Mouse (Mus musculus) intestine, embryonic 15.5 days (tissue): ENCODE results near the gene Dbp. TPM values are rescaled to one million over a fixed set of nuclear protein-coding genes. Genes with fewer than 3 reads are reported as not detected.

Experiments
- ATAC-seq: fragments of 200-750 bp; cut with Nextera tagmentation; 2 replicates; pipeline ENCODE4 v1.8.0; 2017; ENCODE audit warnings: moderate TSS enrichment, moderate library complexity
- H3K27ac ChIP-seq: fragments of 300-500 bp; sonication (generic); 2 replicates; pipeline ENCODE4 v1.5.1; 2015; ENCODE audit warnings: mild to moderate bottlenecking, inconsistent platforms
- H3K27me3 ChIP-seq: fragments of 300-500 bp; sonication (generic); replicated peaks from 2 replicates; pipeline ENCODE4 v1.6.1; 2015; ENCODE audit warnings: inconsistent platforms
- H3K36me3 ChIP-seq: fragments of 300-500 bp; sonication (generic); 2 replicates; pipeline ENCODE4 v1.6.1; 2015; ENCODE audit warnings: inconsistent platforms
- H3K4me1 ChIP-seq: fragments of 300-500 bp; sonication (generic); replicated peaks from 2 replicates; pipeline ENCODE4 v1.6.1; 2015; ENCODE audit warnings: inconsistent platforms
- H3K4me2 ChIP-seq: fragments of 300-500 bp; sonication (generic); replicated peaks from 2 replicates; pipeline ENCODE4 v1.6.1; 2015; ENCODE audit warnings: mild to moderate bottlenecking, inconsistent platforms
- H3K4me3 ChIP-seq: fragments of 300-500 bp; sonication (generic); replicated peaks from 2 replicates; pipeline ENCODE4 v1.5.1; 2015; ENCODE audit warnings: inconsistent platforms
- H3K9ac ChIP-seq: fragments of 300-500 bp; sonication (generic); 2 replicates; pipeline ENCODE4 v1.6.1; 2015; ENCODE audit warnings: inconsistent platforms
- H3K9me3 ChIP-seq: fragments of 300-500 bp; sonication (generic); 2 replicates; pipeline ENCODE4 v1.6.1; 2016; ENCODE audit warnings: inconsistent platforms
- WGBS: fragments of 180-500 bp; shearing (Covaris S2); methylation state at CpG from one replicate; pipeline ENCODE4 v1.1.7; 2015; 5-methylcytosine and 5-hydroxymethylcytosine counted together
- polyA plus RNA-seq: library from polyadenylated mRNA; unstranded; fragments of >200 nt; fragmentation: Nextera tagmentation; extraction: Ambion mirVana; gene quantifications from 2 replicates; pipeline ENCODE4 v1.2.1, GENCODE M21; 2015

The Dbp gene
- polyA plus RNA-seq, 1 experiment from 2014 or later: 3.4 TPM

DNA sequence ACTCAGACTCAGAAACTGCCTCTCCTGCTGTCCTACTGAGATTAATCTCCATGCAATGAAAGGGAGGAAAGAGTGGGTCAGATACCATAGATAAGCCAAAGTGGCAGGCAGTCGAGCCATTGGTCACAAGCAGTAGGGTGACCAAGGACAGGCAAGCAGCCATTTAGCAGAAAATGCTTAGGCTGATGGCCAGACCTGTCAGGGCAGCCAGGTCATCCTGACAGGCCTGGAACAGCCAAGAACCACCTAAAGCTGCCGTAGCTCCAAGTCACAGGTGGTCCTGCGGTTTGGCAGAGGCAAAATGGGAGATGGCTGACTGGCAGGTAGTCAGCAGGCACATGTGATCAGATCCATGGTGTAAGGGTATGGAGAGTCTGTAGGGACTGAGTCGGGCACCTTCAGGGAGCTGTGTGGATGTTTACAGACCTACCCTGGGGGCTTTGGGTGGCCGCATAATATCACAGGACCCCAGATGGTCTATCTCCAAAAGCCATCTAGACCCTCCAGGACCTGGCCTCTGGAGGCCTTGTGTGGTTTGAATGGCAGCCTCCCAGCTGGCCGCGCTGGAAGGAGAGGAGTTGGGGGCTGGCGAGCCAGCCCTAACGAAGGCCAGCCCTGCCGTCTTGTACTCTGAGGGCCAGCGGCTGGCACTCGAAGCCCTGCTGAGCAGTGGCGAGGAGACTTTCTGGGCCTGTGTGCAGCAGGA lies 16.9 kb downstream of the Dbp start:
- WGBS: 67% methylated on average over 13 of the region's 13 CpGs

DNA sequence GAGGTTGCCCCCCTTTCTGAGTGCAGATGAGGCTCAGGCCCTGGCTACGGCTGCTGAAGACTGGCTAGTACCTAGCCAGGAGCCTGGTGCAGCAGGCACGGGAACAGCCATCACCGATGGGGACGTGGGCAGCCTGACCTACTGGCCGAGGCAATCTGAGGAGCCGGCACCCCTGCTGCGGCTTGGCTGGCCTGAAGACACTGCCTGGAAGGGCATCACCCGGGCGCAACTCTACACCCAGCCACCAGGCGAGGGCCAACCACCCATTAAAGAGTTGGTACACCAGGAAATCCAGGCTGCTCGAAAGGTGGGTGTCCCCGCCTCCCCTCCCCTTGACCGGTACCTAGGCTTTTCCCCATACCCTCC lies 17.4 kb downstream of the Dbp start:
- H3K4me2 ChIP-seq: peak overlapping the region; percentile 50

More for the DNA sequence above, 16.9 kb downstream of the Dbp start:
- Histone ChIP-seq H3K4me1 (peaks cover 30% of the 10 kb centered on the region), H3K27me3 (no peaks in the 10 kb centered on the region), H3K36me3 (peaks cover 45% of the 10 kb centered on the region), H3K9ac (peak overlapping the region; percentile 21), H3K9me3 (no peaks in the 10 kb centered on the region), H3K4me3 (peak overlapping the region; percentile 22), H3K27ac (peak overlapping the region; percentile 59), H3K4me2 (peak overlapping the region; percentile 50)
- no peak for ATAC-seq

DNA sequence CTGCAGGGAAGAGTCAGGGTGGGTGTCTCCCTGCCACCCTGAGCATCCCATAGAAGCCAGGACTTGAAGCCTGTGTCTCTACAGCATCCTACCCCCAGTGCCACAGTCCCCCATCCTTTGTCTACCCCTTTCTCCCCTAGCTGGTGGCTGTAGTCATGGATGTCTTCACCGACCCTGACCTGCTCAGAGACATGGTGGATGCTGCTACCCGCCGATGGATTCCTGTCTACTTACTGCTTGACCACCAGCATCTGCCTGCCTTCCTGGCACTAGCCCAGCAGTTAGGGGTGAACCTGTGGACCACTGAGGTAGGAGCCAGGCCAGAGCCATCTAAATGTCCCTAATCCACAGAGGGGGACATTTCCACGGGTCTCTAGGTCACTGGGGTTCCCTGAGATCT lies 18.4 kb downstream of the Dbp start:
- peak overlapping the region; percentile 50; the same call in 1 of the 2 replicates for H3K4me2 ChIP-seq
- no peak overlapping the region for H3K4me3 ChIP-seq
- no peaks in the 10 kb centered on the region for H3K9me3 ChIP-seq
- 87% methylated on average over 4 of the region's 4 CpGs for WGBS
- no peak overlapping the region for H3K9ac ChIP-seq
- H3K36me3 ChIP-seq: peaks cover 47% of the 10 kb centered on the region
- ATAC-seq: no peak
- no peak overlapping the region for H3K27ac ChIP-seq
- H3K27me3 ChIP-seq: no peaks in the 10 kb centered on the region
- H3K4me1 ChIP-seq: peaks cover 33% of the 10 kb centered on the region

More for the DNA sequence above, 17.4 kb downstream of the Dbp start:
- H3K4me1 ChIP-seq: peaks cover 33% of the 10 kb centered on the region
- H3K27ac ChIP-seq: peak overlapping the region; percentile 59
- ATAC-seq: no peak
- peak overlapping the region; percentile 22 for H3K4me3 ChIP-seq
- H3K36me3 ChIP-seq: peaks cover 47% of the 10 kb centered on the region
- no peaks in the 10 kb centered on the region for H3K9me3 ChIP-seq
- WGBS: 74% methylated on average over 13 of the region's 13 CpGs
- no peaks in the 10 kb centered on the region for H3K27me3 ChIP-seq
- peak overlapping the region; percentile 21 for H3K9ac ChIP-seq

DNA sequence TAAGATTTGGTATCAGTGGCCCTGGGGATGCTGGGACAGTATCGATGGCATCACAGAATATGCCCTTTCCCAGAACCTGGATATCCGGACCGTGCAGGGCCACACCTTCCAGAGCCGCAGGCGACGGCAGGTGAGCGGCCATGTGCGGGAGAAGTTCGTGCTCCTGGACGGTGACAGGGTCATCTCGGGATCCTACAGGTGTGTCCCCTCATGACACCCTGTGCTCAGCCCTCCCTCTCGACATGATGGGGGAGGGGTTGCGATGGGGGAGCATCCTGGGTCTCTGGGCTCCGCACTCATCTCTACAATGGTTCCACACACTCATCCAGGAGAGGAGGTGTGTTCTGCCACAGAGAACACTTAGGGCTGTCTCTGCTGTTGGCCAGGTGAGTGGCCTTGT lies 18.9 kb downstream of the Dbp start:
- WGBS: 90% methylated on average over 14 of the region's 14 CpGs
- peaks cover 47% of the 10 kb centered on the region for H3K36me3 ChIP-seq

GRCm38 (mm10) chr7:45725151-45725550 lies 20.3 kb downstream of the Dbp start:
- WGBS: 87% methylated on average over 9 of the region's 9 CpGs
- no peak for ATAC-seq
- Histone ChIP-seq H3K36me3 (peaks cover 40% of the 10 kb centered on the region), H3K4me3 (no peak overlapping the region), H3K9me3 (no peaks in the 10 kb centered on the region), H3K4me1 (peaks cover 27% of the 10 kb centered on the region), H3K9ac (no peak overlapping the region), H3K4me2 (no peak overlapping the region), H3K27me3 (no peaks in the 10 kb centered on the region), H3K27ac (no peak overlapping the region)

More for the DNA sequence above, 18.9 kb downstream of the Dbp start:
- Histone ChIP-seq H3K4me2 (no peak overlapping the region), H3K27ac (no peak overlapping the region), H3K4me1 (peaks cover 32% of the 10 kb centered on the region), H3K27me3 (no peaks in the 10 kb centered on the region), H3K4me3 (no peak overlapping the region), H3K9me3 (no peaks in the 10 kb centered on the region), H3K9ac (no peak overlapping the region; the same call in 1 of the 2 replicates)
- no peak for ATAC-seq

DNA sequence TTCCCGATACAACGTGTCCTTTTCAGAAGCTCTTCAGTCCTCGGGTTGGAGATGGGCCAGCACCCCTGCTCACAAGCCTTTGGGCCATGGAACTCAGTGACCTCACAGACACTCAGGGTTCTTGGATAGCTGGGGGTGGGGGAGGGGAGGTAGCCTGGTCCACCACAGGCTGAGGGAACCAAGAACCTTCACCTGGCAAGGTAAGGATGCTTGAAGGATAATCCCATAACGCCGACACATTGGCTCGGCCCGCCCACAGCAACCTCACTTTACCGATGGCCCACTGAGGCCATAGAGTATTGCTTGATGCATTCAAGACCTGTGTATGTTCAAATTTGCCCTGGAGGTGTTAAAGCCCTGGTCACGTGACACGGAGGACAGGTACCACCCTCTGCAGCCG lies 20.8 kb downstream of the Dbp start, which contains the start of gene Spaca4:
TSS of gene Spaca4 (minus strand) at position 101 of the 400 bp plus-strand sequence.
- Histone ChIP-seq H3K27ac (peak within 1 kb of the TSS; percentile 67), H3K4me3 (no peak within 1 kb of the TSS), H3K27me3 (no peaks in the 10 kb centered on the region), H3K36me3 (peaks cover 39% of the 10 kb centered on the region), H3K9me3 (no peaks in the 10 kb centered on the region), H3K4me1 (peaks cover 33% of the 10 kb centered on the region), H3K4me2 (0 out of 2 replicates have a peak within 1 kb of the TSS, but pooled peaks have one; percentile 7), H3K9ac (0 out of 2 replicates have a peak within 1 kb of the TSS, but pooled peaks have one; percentile 17)
- 91% methylated on average over 11 of the region's 11 CpGs for WGBS
- ATAC-seq: no peak

GRCm38 (mm10) chr7:45726419-45726818 lies 21.5 kb downstream of the Dbp start:
- Histone ChIP-seq H3K9ac (0 out of 2 replicates have a peak overlapping the region, but pooled peaks have one; percentile 17), H3K27ac (peak overlapping the region; percentile 67), H3K4me3 (no peak overlapping the region), H3K36me3 (peaks cover 36% of the 10 kb centered on the region), H3K4me2 (0 out of 2 replicates have a peak overlapping the region, but pooled peaks have one; percentile 7), H3K9me3 (no peaks in the 10 kb centered on the region), H3K27me3 (no peaks in the 10 kb centered on the region), H3K4me1 (peaks cover 38% of the 10 kb centered on the region)
- WGBS: 84% methylated on average over 10 of the region's 10 CpGs
- no peak for ATAC-seq

DNA sequence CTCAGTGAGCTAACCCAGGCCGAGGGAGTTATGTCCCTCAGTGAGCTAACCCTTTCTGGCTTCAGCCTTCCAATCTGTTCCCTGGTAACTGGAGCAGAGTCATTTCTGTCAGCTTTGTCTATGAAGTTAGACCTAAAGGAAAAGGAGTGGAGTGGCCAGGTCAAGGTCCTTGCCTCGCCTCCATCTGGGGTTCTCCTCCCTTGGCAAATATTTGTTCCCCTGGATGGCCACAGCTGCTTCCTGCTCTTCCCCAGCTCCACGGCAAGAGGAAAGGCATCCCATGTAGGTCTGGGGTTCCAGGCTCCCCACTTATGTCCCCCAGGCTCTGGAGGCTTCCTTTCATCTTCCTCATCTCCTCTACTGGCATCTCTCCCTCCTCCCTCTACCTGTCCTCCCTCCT lies 22.7 kb downstream of the Dbp start:
- peak overlapping the region; percentile 33 for H3K4me2 ChIP-seq
- H3K27ac ChIP-seq: peak overlapping the region; percentile 67
- H3K36me3 ChIP-seq: peaks cover 34% of the 10 kb centered on the region
- no peak overlapping the region for H3K9ac ChIP-seq
- no peaks in the 10 kb centered on the region for H3K9me3 ChIP-seq
- peak; percentile 39 for ATAC-seq
- peaks cover 40% of the 10 kb centered on the region for H3K4me1 ChIP-seq
- WGBS: 50% methylated on average over 3 of the region's 3 CpGs
- no peak overlapping the region for H3K4me3 ChIP-seq
- no peaks in the 10 kb centered on the region for H3K27me3 ChIP-seq

DNA sequence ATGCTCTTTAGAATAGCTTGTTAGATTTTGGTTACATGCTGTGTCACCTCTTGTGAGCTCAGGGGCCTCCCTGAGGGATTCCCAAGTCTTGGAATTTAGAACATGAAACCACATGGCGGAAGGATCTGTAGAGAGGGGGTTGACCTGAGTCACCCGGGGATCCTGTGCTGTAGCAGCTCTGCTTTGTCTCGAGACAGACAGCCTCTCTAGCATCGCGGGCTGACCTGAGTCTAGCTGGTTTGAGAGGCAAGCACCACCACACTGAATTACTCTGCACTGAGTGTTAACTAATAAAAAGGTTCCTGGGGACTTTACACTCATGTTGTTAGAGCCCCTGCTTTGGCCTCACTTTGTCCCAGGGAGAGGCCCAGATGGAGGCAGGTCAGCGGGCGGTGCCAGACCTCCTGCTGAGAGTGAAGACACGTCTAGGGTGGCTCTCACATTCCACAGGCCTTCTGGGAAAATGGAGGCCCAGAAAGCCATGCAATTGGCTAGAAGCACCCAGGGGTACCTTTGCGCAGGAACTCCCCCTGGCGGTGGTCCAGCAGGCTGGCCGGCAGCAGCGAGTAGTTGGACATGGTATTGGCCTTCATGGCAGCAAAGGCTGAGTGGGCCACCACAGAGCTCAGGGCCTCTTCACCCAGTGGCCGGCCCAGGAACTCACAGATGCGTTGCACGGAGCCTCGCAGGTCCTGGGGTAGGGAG lies 26.0 kb downstream of the Dbp start:
- H3K4me1 ChIP-seq: peaks cover 34% of the 10 kb centered on the region
- no peak overlapping the region for H3K4me3 ChIP-seq
- 0 out of 2 replicates have a peak overlapping the region, but pooled peaks have one; percentile 8 for H3K9ac ChIP-seq
- ATAC-seq: peak; percentile 74
- H3K36me3 ChIP-seq: peaks cover 11% of the 10 kb centered on the region; the same call in 1 of the 2 replicates
- peak overlapping the region; percentile 83 for H3K27ac ChIP-seq
- WGBS: 13% methylated on average over 16 of the region's 16 CpGs
- no peaks in the 10 kb centered on the region for H3K9me3 ChIP-seq
- peak overlapping the region; percentile 24 for H3K4me2 ChIP-seq
- H3K27me3 ChIP-seq: no peaks in the 10 kb centered on the region; the same call in 1 of the 2 replicates

DNA sequence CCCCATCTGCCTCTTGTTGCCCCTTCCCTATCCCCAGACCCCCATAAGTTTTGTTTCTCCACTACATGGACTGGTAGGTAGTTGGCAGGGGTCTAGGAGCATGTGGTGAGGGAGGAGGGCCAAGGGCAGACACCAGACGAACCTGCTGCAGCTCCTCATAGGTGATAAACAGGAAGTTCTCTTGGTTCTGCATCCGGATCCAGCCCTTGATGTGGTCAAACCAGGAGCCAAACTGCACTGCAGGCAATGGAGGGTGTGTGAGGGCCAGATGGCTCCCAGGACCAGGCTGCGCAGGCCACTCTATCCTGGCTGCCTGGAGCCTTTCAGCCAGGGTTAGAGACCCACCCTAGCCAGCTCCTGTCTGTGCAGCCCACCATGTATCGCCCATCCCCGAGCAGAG lies 28.6 kb downstream of the Dbp start:
- no peak overlapping the region for H3K9ac ChIP-seq
- no peak overlapping the region for H3K4me3 ChIP-seq
- no peaks in the 10 kb centered on the region for H3K36me3 ChIP-seq
- WGBS: 80% methylated on average over 5 of the region's 5 CpGs
- peaks cover 25% of the 10 kb centered on the region for H3K4me1 ChIP-seq
- H3K27me3 ChIP-seq: no peaks in the 10 kb centered on the region; the same call in 1 of the 2 replicates
- H3K9me3 ChIP-seq: no peaks in the 10 kb centered on the region
- no peak overlapping the region for H3K27ac ChIP-seq
- H3K4me2 ChIP-seq: no peak overlapping the region
- ATAC-seq: no peak

GRCm38 (mm10) chr7:45739162-45739763 lies 34.4 kb downstream of the Dbp start:
- 0 out of 2 replicates have a peak, but pooled peaks cover 5% of the 10 kb centered on the region for H3K4me1 ChIP-seq
- H3K27me3 ChIP-seq: no peaks in the 10 kb centered on the region
- WGBS: 7% methylated on average over 9 of the region's 9 CpGs
- no peak overlapping the region for H3K27ac ChIP-seq
- no peaks in the 10 kb centered on the region for H3K9me3 ChIP-seq
- no peak overlapping the region for H3K4me2 ChIP-seq
- no peak overlapping the region for H3K4me3 ChIP-seq
- no peak overlapping the region for H3K9ac ChIP-seq
- no peaks in the 10 kb centered on the region for H3K36me3 ChIP-seq
- peak; percentile 85 for ATAC-seq

DNA sequence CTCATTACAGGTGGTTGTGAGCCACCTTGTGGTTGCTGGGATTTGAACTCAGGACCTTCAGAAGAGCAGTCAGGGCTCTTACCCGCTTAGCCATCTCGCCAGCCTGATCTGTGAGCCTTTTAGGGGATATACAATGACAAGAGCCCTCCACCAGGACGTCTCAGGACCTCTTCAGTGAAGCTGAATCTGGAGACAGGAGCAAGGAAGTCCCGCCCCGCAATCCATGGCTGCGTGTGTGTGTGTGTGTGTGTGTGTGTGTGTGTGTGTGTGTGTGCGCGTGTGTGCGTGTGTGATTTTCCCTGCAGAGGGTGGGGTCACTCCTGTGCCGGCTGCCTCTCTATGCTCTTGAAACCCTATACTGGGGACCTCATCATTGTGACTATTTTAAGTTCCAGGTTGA lies 34.9 kb downstream of the Dbp start:
- H3K9me3 ChIP-seq: no peaks in the 10 kb centered on the region
- no peak overlapping the region for H3K4me3 ChIP-seq
- no peak overlapping the region for H3K27ac ChIP-seq
- no peak for ATAC-seq
- H3K9ac ChIP-seq: no peak overlapping the region
- no peaks in the 10 kb centered on the region for H3K36me3 ChIP-seq
- WGBS: 55% methylated on average over 8 of the region's 10 CpGs
- H3K27me3 ChIP-seq: no peaks in the 10 kb centered on the region
- H3K4me1 ChIP-seq: 0 out of 2 replicates have a peak, but pooled peaks cover 5% of the 10 kb centered on the region
- no peak overlapping the region for H3K4me2 ChIP-seq
